Mouse (Mus musculus) monocyte, adult 5-6 weeks (primary cell): ENCODE data around the gene Tmem178b. TPM values are rescaled to one million over a fixed set of nuclear protein-coding genes. Genes with fewer than 3 reads are reported as not detected.

Experiments
- total RNA-seq: library from RNA; stranded (forward); fragments of 200-1000, 200-491, 200-594 nt; gene quantifications from 3 replicates; pipeline ENCODE4 v1.2.3, GENCODE M21; 2017

Gene Tmem178b
- total RNA-seq, 1 experiment from 2014 or later: not detected

Other genes with a start within 250 kb of the Tmem178b start
- gene Braf, start 147.8 kb upstream of the Tmem178b start, total RNA-seq: 18.2 to 33.8 TPM (median 19.9 TPM) in 3 replicates
- 34.6 to 42.8 TPM (median 36.2 TPM) in 3 replicates for gene Mrps33, start 62.3 kb upstream of the Tmem178b start, total RNA-seq